Mouse (Mus musculus) neural tube, embryonic 14.5 days (tissue): ENCODE measurements around the gene Aunip. TPM values are rescaled to one million over a fixed set of nuclear protein-coding genes. Genes with fewer than 3 reads are reported as not detected.

Experiments
- microRNA-seq: library from miRNA; unstranded; fragments of <30 nt; microRNA quantifications from one replicate; pipeline ENCODE4, GENCODE M21; 2016
- polyA plus RNA-seq: library from polyadenylated mRNA; unstranded; fragments of >200 nt; fragmentation: Nextera tagmentation; extraction: Ambion mirVana; gene quantifications from 2 replicates; pipeline ENCODE4 v1.2.1, GENCODE M21; 2014

Aunip gene
- polyA plus RNA-seq, 1 experiment from 2014 or later, result 0.43 TPM

Small RNAs within 50 kb of the gene (microRNA-seq; reads per million reads assigned to microRNA genes)
- gene Gm23634 (not detected), gene Mir6403 (not detected)

Other genes starting within 250 kb of the Aunip start
- 38.5 and 43.9 TPM in 2 replicates for gene Pdik1l, start 223.1 kb upstream of the Aunip start, polyA plus RNA-seq
- gene Trim63, start 195.9 kb upstream of the Aunip start, polyA plus RNA-seq, result 0.39 and 0.50 TPM in 2 replicates
- 0.10 and 0.16 TPM in 2 replicates for gene Slc30a2, start 167.8 kb upstream of the Aunip start, polyA plus RNA-seq
- 0.31 and 0.53 TPM in 2 replicates for gene Extl1, start 127.1 kb upstream of the Aunip start, polyA plus RNA-seq
- gene Pafah2, start 114.7 kb upstream of the Aunip start, polyA plus RNA-seq, result 7.7 and 7.8 TPM in 2 replicates
- 5,364 and 5,581 TPM in 2 replicates for gene Stmn1, start 42.7 kb upstream of the Aunip start, polyA plus RNA-seq
- 9.8 and 13.7 TPM in 2 replicates for gene Paqr7, start 14.3 kb upstream of the Aunip start, polyA plus RNA-seq
- gene Mtfr1l, start 24.4 kb downstream of the Aunip start, polyA plus RNA-seq, result 195 and 199 TPM in 2 replicates
- gene Selenon, start 41.2 kb downstream of the Aunip start, polyA plus RNA-seq, result 11.2 and 12.1 TPM in 2 replicates
- 5.6 and 7.3 TPM in 2 replicates for gene Man1c1, start 193.3 kb downstream of the Aunip start, polyA plus RNA-seq